Mouse (Mus musculus): Measurements from ENCODE around the gene Gna11. TPM values are rescaled to one million over a fixed set of nuclear protein-coding genes. Genes with fewer than 3 reads are reported as not detected.

Gene Gna11
- total RNA-seq, 2 experiments from 2014 or later, result 24.8 to 25.9 TPM

- DNase-seq, result no peak
These were observed 59.9 kb downstream of the Gna11 start for GRCm38 (mm10) chr10:81485060-81485449.

- no peak for DNase-seq
These were observed 60.4 kb downstream of the Gna11 start for GRCm38 (mm10) chr10:81484441-81485059.

- DNase-seq, result no peak
These were observed 61.0 kb downstream of the Gna11 start for GRCm38 (mm10) chr10:81483983-81484382.

- DNase-seq, result peak; percentile 44
These were observed 62.5 kb downstream of the Gna11 start, which contains the start of gene Celf5 for GRCm38 (mm10) chr10:81482533-81482889. Celf5 (minus strand) TSS chr10:81482709.

GRCm38 (mm10) chr10:81481605-81482532 lies 63.1 kb downstream of the Gna11 start:
- DNase-seq, result no peak

Small RNA genes lying within 50 kb of the gene (microRNA-seq; reads per million reads assigned to microRNA genes)
- gene Gm25595 (ENCODE audit: borderline replicate concordance in 2 of 2), result 0 reads per million in 2 experiments

Other genes starting within 250 kb of the Gna11 start
- 1 to 10 TPM; 7.9 to 8.3 TPM for gene Cactin, start 224.1 kb downstream of the Gna11 start, total RNA-seq (2021)
- under 1 TPM; 0.83 to 1.00 TPM for gene Tbxa2r, start 216.5 kb downstream of the Gna11 start, total RNA-seq (2021)
- 1 to 10 TPM; 1.0 to 1.3 TPM for gene Gipc3, start 201.9 kb downstream of the Gna11 start, total RNA-seq (2021)
- 10 to 100 TPM; 22.9 to 29.6 TPM for gene Hmg20b, start 194.7 kb downstream of the Gna11 start, total RNA-seq (2021)
- gene Mfsd12, start 187.7 kb downstream of the Gna11 start, total RNA-seq (2021), result 1 to 10 TPM; 2.3 to 2.9 TPM
- gene 4930404N11Rik, start 179.4 kb downstream of the Gna11 start, total RNA-seq (2021), result under 1 TPM; 0.48 to 0.49 TPM
- gene Fzr1, start 166.7 kb downstream of the Gna11 start, total RNA-seq (2021), result 10 to 100 TPM; 13.5 to 14.0 TPM
- gene Dohh, start 160.8 kb downstream of the Gna11 start, total RNA-seq (2021), result 10 to 100 TPM; 41.1 to 41.2 TPM
- 1 to 10 TPM in 1 of 2 experiments, under 1 TPM in 1; 0.78 to 1.0 TPM for gene Gm48551, start 160.7 kb downstream of the Gna11 start, total RNA-seq (2021)
- under 1 TPM in 1 of 2 experiments, not detected in 1; 0.59 TPM for gene Gm48552, start 156.2 kb downstream of the Gna11 start, total RNA-seq (2021)
- gene Smim24, start 152.1 kb downstream of the Gna11 start, total RNA-seq (2021), result under 1 TPM in 1 of 2 experiments, not detected in 1; 0.67 TPM
- 100 to 1,000 TPM; 215 to 268 TPM for gene Nfic, start 89.6 kb downstream of the Gna11 start, total RNA-seq (2021)
- under 1 TPM in 1 of 2 experiments, not detected in 1; 0.24 TPM for gene Celf5, start 62.5 kb downstream of the Gna11 start, total RNA-seq (2021)
- gene Ncln, start 48.8 kb downstream of the Gna11 start, total RNA-seq (2021), result 10 to 100 TPM; 34.2 to 47.8 TPM
- gene S1pr4, start 45.1 kb downstream of the Gna11 start, total RNA-seq (2021), result under 1 TPM; 0.99 to 1.00 TPM
- under 1 TPM; 0.36 to 0.62 TPM for gene Gna15, start 21.0 kb downstream of the Gna11 start, total RNA-seq (2021)
- 100 to 1,000 TPM; 845 to 891 TPM for gene Aes, start 14.3 kb upstream of the Gna11 start, total RNA-seq (2021)
- 1 to 10 TPM; 5.3 to 6.2 TPM for gene Tle2, start 29.4 kb upstream of the Gna11 start, total RNA-seq (2021)
- 1 to 10 TPM; 3.9 to 6.8 TPM for gene Tle6, start 55.9 kb upstream of the Gna11 start, total RNA-seq (2021)
- gene BC025920, start 61.1 kb upstream of the Gna11 start, total RNA-seq (2021), result 1 to 10 TPM; 1.8 to 2.5 TPM
- gene Sirt6, start 82.6 kb upstream of the Gna11 start, total RNA-seq (2021), result 1 to 10 TPM; 3.8 to 5.2 TPM
- gene Ankrd24, start 83.3 kb upstream of the Gna11 start, total RNA-seq (2021), result 1 to 10 TPM; 5.9 to 9.5 TPM
- 1 to 10 TPM in 1 of 2 experiments, under 1 TPM in 1; 0.87 to 1.3 TPM for gene Gm10778, start 103.9 kb upstream of the Gna11 start, total RNA-seq (2021)
- 1 to 10 TPM; 4.8 to 5.2 TPM for gene Zfp433, start 159.6 kb upstream of the Gna11 start, total RNA-seq (2021)
- under 1 TPM; 0.13 to 0.51 TPM for gene Gm3055, start 226.0 kb upstream of the Gna11 start, total RNA-seq (2021)